Mouse (Mus musculus): ENCODE measurements around the gene Sirt4. TPM values are rescaled to one million over a fixed set of nuclear protein-coding genes. Genes with fewer than 3 reads are reported as not detected.
"Not testable (repeated sequence)": the region's sequence is repeated elsewhere in the genome, so short reads cannot be mapped to it uniquely, and the experiment has no call there.

The Sirt4 gene
- polyA plus RNA-seq, 1 experiment from 2014 or later = 32.6 TPM

DNA sequence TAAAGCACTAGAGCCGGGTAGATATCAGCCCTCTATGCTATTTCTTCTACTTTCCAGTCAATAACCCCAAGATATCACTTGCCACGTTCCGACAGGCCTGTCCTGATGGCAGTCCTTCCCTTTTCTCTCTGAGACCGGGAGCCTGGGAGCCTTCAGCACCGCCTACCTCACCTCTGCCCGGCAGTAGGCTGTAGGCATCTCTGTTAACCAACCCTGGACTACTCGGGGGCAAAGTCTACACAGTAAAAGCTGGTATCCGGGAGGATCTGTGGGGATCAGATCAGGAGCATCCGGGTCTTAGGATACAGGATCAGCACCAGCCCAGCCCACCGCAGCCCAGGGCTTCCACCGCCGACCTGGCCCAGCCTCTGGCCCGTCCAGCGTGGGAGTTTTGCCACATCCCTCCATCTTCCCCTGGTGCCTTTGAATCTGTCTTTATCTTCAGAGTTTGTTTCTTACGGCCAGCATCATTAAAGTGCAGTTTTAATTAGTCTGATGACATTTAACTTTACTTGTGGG is 38.5 kb upstream of the Sirt4 start:
- ATAC-seq (replicated peaks) = no peak
- H3K4me1 ChIP-seq = peaks cover 9% of the 10 kb centered on the region; the same call in 1 of the 2 replicates
- no peak overlapping the region for H3K9ac ChIP-seq
- 76% methylated on average over 15 of the region's 15 CpGs for WGBS
- no peaks in the 10 kb centered on the region for H3K36me3 ChIP-seq (replicated peaks)
- no peak overlapping the region for H3K4me3 ChIP-seq
- H3K27ac ChIP-seq = no peak overlapping the region
- H3K4me2 ChIP-seq = no peak overlapping the region
- no peaks in the 10 kb centered on the region for H3K27me3 ChIP-seq (replicated peaks)
- no peaks in the 10 kb centered on the region for H3K9me3 ChIP-seq

DNA sequence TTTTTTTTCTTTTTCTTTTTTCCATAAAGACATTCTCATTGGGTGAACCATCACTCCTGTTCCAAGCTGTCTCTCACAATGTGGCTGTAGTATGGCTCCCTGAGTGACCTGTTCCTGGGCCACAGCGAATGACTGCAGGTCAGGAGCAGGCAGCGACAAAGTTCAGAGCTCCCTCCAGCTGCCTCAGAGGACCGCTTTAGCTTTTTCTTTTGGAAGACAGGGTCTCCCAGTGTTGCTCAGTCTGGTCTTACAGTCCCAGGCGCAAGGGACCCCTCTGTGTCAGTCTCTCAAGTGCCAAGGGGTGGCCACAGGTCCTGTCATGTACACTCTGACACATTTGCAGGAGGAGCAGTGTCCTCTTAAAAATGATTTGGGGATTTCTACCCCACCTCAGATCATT is 38.0 kb upstream of the Sirt4 start:
- H3K9ac ChIP-seq = no peak overlapping the region
- H3K27ac ChIP-seq = no peak overlapping the region
- H3K36me3 ChIP-seq (replicated peaks) = no peaks in the 10 kb centered on the region
- H3K4me3 ChIP-seq = no peak overlapping the region
- H3K27me3 ChIP-seq (replicated peaks) = no peaks in the 10 kb centered on the region
- no peaks in the 10 kb centered on the region for H3K9me3 ChIP-seq
- no peak for ATAC-seq (replicated peaks)
- H3K4me1 ChIP-seq = peaks cover 9% of the 10 kb centered on the region; the same call in 1 of the 2 replicates
- WGBS = 85% methylated on average over 4 of the region's 4 CpGs
- no peak overlapping the region for H3K4me2 ChIP-seq

DNA sequence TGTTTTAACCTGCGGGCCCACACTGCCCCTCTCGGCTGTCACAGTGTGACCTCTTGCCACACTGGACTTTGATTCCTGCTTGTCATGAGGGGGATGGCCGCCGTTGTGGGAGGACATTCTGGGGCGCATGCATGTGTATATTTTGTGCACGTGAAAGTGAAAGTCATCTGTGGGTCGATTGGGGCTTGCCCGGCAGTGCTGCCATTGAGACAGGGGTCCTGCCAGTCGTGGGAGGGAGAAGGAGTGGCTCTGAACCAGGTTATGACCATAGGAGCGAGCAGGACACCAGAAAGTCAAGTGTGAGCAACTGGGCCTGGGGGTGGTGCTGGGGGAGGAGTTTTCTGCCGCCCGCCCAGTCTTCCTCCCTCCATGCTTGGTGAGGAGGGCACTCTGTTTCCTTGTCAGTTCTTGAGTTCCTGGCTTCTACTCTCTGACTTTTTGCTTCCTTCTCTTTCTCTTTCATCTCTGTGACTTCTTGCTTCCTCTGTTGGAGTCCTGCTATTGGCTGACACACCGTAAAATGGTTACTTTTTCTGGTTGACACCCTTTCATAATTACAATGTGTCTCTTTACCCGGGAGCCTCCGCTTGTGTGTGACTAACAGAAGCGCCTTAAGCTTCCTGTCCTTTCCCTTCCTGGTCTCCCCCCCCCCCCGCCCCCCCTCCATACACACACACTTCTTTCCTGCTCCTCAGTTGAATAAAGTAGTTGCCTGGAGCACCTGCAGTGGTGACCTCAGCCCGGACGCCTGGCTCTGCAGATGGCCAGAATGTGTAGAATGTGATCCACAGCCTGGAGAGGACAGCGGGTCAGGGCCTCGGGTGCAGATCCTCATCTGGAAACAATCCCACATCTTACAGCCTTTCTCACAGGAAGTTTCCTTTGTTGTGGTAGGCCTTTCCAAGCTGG is 37.3 kb upstream of the Sirt4 start:
- WGBS = 77% methylated on average over 21 of the region's 21 CpGs
- Histone ChIP-seq H3K4me3 (no peak overlapping the region), H3K36me3 (replicated peaks) (no peaks in the 10 kb centered on the region), H3K27ac (no peak overlapping the region), H3K4me1 (peaks cover 9% of the 10 kb centered on the region; the same call in 1 of the 2 replicates), H3K9ac (no peak overlapping the region), H3K4me2 (no peak overlapping the region), H3K9me3 (no peaks in the 10 kb centered on the region), H3K27me3 (replicated peaks) (no peaks in the 10 kb centered on the region)
- ATAC-seq (replicated peaks) = no peak

DNA sequence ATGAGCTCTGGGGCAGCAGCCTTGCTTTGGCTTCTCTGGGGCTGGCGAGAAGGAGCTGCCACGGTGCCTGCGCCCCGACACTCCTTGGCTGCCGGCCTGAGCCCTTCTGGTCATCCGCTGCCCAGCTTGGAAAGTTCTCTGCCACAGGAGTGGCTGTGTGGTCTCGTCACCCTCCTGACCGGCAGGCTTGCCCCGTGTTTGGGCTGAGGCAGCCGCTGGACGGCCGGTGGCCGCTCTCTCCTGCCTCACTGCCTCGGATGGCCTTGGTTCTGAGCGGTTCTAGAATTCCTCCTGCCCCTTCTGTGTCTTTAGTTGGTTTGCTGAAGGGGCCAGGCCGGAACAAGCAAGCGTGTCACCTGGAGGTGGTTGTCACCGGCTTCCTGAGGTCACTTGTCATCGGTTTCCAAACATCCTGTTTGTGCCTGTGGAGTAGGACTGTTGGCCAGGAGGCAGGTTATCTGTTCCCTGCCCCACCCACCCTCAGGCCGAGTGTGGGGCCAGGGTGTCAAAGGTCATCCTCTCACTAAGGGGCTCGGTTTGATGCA is 35.9 kb upstream of the Sirt4 start:
- H3K27ac ChIP-seq = no peak overlapping the region
- 76% methylated on average over 21 of the region's 21 CpGs for WGBS

GRCm38 (mm10) chr5:115518214-115518613 is 33.7 kb upstream of the Sirt4 start:
- not testable (repeated sequence) for H3K27me3 ChIP-seq (replicated peaks); H3K4me2 ChIP-seq; H3K27ac ChIP-seq; H3K4me3 ChIP-seq; H3K9ac ChIP-seq; H3K9me3 ChIP-seq; H3K4me1 ChIP-seq; H3K36me3 ChIP-seq (replicated peaks); ATAC-seq (replicated peaks)
- 96% methylated on average over 8 of the region's 8 CpGs for WGBS

More for the DNA sequence above, 35.9 kb upstream of the Sirt4 start:
- no peak overlapping the region for H3K4me2 ChIP-seq
- no peaks in the 10 kb centered on the region for H3K9me3 ChIP-seq
- no peaks in the 10 kb centered on the region for H3K36me3 ChIP-seq (replicated peaks)
- H3K4me1 ChIP-seq = peaks cover 9% of the 10 kb centered on the region; the same call in 1 of the 2 replicates
- no peak overlapping the region for H3K4me3 ChIP-seq
- no peak for ATAC-seq (replicated peaks)
- no peaks in the 10 kb centered on the region for H3K27me3 ChIP-seq (replicated peaks)
- no peak overlapping the region for H3K9ac ChIP-seq

- ATAC-seq (replicated peaks) = no peak
- no peak overlapping the region for H3K27ac ChIP-seq
These were observed 33.0 kb upstream of the Sirt4 start for GRCm38 (mm10) chr5:115517501-115517900.

GRCm38 (mm10) chr5:115516908-115517307 is 32.4 kb upstream of the Sirt4 start:
- Histone ChIP-seq H3K9ac (no peak overlapping the region), H3K27me3 (replicated peaks) (no peaks in the 10 kb centered on the region), H3K4me1 (0 out of 2 replicates have a peak, but pooled peaks cover 3% of the 10 kb centered on the region), H3K27ac (no peak overlapping the region), H3K36me3 (replicated peaks) (no peaks in the 10 kb centered on the region), H3K9me3 (no peaks in the 10 kb centered on the region), H3K4me3 (no peak overlapping the region), H3K4me2 (no peak overlapping the region)
- no peak for ATAC-seq (replicated peaks)
- WGBS = 87% methylated on average over 7 of the region's 7 CpGs

More at GRCm38 (mm10) chr5:115517501-115517900, 33.0 kb upstream of the Sirt4 start:
- no peak overlapping the region for H3K4me2 ChIP-seq
- WGBS = 95% methylated on average over 9 of the region's 9 CpGs
- no peaks in the 10 kb centered on the region for H3K9me3 ChIP-seq
- H3K4me3 ChIP-seq = no peak overlapping the region
- H3K27me3 ChIP-seq (replicated peaks) = no peaks in the 10 kb centered on the region
- H3K9ac ChIP-seq = no peak overlapping the region
- H3K4me1 ChIP-seq = 0 out of 2 replicates have a peak, but pooled peaks cover 3% of the 10 kb centered on the region
- H3K36me3 ChIP-seq (replicated peaks) = no peaks in the 10 kb centered on the region

GRCm38 (mm10) chr5:115516081-115516907 is 31.8 kb upstream of the Sirt4 start:
- Histone ChIP-seq H3K36me3 (replicated peaks) (no peaks in the 10 kb centered on the region), H3K27ac (no peak overlapping the region), H3K4me3 (no peak overlapping the region), H3K9me3 (no peaks in the 10 kb centered on the region), H3K4me1 (0 out of 2 replicates have a peak, but pooled peaks cover 3% of the 10 kb centered on the region), H3K27me3 (replicated peaks) (no peaks in the 10 kb centered on the region), H3K9ac (no peak overlapping the region), H3K4me2 (no peak overlapping the region)
- no peak for ATAC-seq (replicated peaks)
- 81% methylated on average over 32 of the region's 32 CpGs for WGBS

DNA sequence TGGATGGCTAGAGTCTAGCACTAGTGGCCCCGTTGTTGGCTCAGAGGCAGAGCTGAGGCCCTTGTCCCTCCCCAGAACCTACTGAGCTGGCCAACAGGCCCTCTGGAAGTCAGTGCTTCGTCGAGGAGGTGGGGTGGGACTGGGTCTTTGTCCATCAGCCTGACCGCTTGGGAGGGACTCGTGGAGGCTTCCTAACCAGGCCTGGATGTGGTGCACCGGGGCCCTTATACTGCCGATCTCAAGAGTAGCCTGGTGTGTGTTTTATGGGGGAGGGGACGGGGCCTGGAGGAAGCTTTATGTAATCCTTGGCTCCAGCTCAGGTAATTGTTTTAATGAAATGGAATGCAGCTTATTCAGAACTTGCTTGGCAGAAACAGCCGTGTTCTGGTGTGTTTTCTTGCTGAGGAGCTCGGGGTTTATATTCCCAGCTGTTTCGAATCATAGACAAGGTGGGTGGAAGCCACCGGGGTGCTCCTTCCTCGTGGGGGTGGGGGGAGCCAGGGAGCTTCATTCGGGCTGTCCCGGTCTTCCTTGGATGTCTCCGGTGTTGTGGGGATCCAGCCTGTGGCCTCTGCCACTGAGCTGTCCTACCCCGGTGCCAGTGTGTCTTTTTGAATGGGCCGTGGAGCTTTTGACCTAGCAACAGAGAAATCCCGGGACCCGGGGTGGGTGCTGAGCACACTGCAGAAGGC is 30.5 kb upstream of the Sirt4 start:
- Histone ChIP-seq H3K9ac (no peak overlapping the region), H3K9me3 (no peaks in the 10 kb centered on the region), H3K4me3 (no peak overlapping the region), H3K27ac (peak overlapping the region; percentile 30; the same call in 1 of the 2 replicates), H3K36me3 (replicated peaks) (no peaks in the 10 kb centered on the region), H3K4me1 (peaks cover 4% of the 10 kb centered on the region), H3K4me2 (no peak overlapping the region), H3K27me3 (replicated peaks) (no peaks in the 10 kb centered on the region)
- 63% methylated on average over 20 of the region's 20 CpGs for WGBS
- no peak for ATAC-seq (replicated peaks)

GRCm38 (mm10) chr5:115514346-115514745 is 29.8 kb upstream of the Sirt4 start:
- no peak for ATAC-seq (replicated peaks)
- Histone ChIP-seq H3K4me3 (no peak overlapping the region), H3K4me1 (peaks cover 11% of the 10 kb centered on the region), H3K36me3 (replicated peaks) (no peaks in the 10 kb centered on the region), H3K27me3 (replicated peaks) (no peaks in the 10 kb centered on the region), H3K4me2 (no peak overlapping the region), H3K27ac (no peak overlapping the region), H3K9me3 (no peaks in the 10 kb centered on the region), H3K9ac (no peak overlapping the region)
- WGBS = 91% methylated on average over 6 of the region's 6 CpGs

- 95% methylated on average over 16 of the region's 16 CpGs for WGBS
- H3K27me3 ChIP-seq (replicated peaks) = no peaks in the 10 kb centered on the region
- H3K4me1 ChIP-seq = peaks cover 17% of the 10 kb centered on the region
- no peak overlapping the region for H3K4me3 ChIP-seq
- H3K36me3 ChIP-seq (replicated peaks) = no peaks in the 10 kb centered on the region
- no peak overlapping the region for H3K9ac ChIP-seq
- no peak for ATAC-seq (replicated peaks)
- no peak overlapping the region for H3K4me2 ChIP-seq
- no peak overlapping the region for H3K27ac ChIP-seq
- no peaks in the 10 kb centered on the region for H3K9me3 ChIP-seq
These were observed 29.2 kb upstream of the Sirt4 start for GRCm38 (mm10) chr5:115513721-115514120.

All from midbrain, embryonic 15.5 days (tissue).